In the genomic region with DNA sequence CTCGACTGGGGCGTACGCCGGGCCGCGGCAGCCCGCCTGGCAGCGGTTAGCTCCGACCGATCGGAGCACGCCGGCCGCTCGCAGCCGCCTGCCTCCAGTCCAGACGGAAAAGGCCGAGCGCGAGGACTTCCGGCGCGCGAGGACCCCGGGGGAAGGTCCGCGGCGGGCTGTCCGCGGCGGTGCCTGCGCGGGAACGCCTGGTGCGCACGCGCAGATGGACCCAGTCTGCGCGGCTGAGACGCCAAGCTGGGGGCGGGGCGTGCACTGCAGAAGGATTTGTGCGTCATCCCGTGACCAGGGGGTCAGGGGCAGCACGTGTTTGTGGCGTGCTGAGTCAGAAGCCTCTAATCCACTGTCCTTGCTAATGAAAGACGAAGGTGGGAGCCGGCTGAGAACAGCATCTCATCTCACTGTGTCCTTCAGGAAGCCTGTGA, we compare ENCODE assay signal across 8 mouse cellular contexts. TPM values are rescaled to one million over a fixed set of nuclear protein-coding genes. Genes with fewer than 3 reads are reported as not detected.
DNase-seq lines count a peak whose midpoint lies in the region; ATAC-seq and TF ChIP-seq lines count a peak whose summit lies in the region.

Gene Tomm20 (minus strand): TSS at position 115 of the 434 bp plus-strand sequence.

- H3K27me3 ChIP-seq in embryonic facial prominence, embryonic 14.5 days (replicated peaks; ENCODE audit: control insufficient read depth, insufficient read depth, low read length) = no peaks in the 10 kb centered on the region
- H3K27me3 ChIP-seq in limb, embryonic 14.5 days (ENCODE audit: control insufficient read depth, insufficient read depth, low read length) = no peaks in the 10 kb centered on the region
- no peaks in the 10 kb centered on the region for H3K27me3 ChIP-seq in midbrain, postnatal 0 days (ENCODE audit: insufficient read depth, low read length)

- H3K27ac ChIP-seq in embryonic facial prominence, embryonic 14.5 days (replicated peaks; ENCODE audit: low read depth, low read length) = peak within 1 kb of the TSS; percentile 92
- H3K27ac ChIP-seq in limb, embryonic 14.5 days (replicated peaks; ENCODE audit: low read depth, low read length) = peak within 1 kb of the TSS; percentile 86
- H3K27ac ChIP-seq in midbrain, postnatal 0 days (ENCODE audit: low read depth, low read length) = peak within 1 kb of the TSS; percentile 74

- H3K4me2 ChIP-seq in embryonic facial prominence, embryonic 14.5 days (ENCODE audit: low read depth, low read length) = peak within 1 kb of the TSS; percentile 84
- H3K4me2 ChIP-seq in limb, embryonic 14.5 days (replicated peaks; ENCODE audit: low read depth, low read length, severe bottlenecking) = peak within 1 kb of the TSS; percentile 88
- H3K4me2 ChIP-seq in midbrain, postnatal 0 days (ENCODE audit: low read depth, low read length, poor library complexity, severe bottlenecking) = peak within 1 kb of the TSS; percentile 83

- H3K36me3 ChIP-seq in embryonic facial prominence, embryonic 14.5 days (ENCODE audit: control insufficient read depth, insufficient read depth, low read length) = peaks cover 30% of the 10 kb centered on the region
- peaks cover 34% of the 10 kb centered on the region for H3K36me3 ChIP-seq in limb, embryonic 14.5 days (ENCODE audit: control insufficient read depth, insufficient read depth, low read length)
- H3K36me3 ChIP-seq in midbrain, postnatal 0 days (ENCODE audit: insufficient read depth, low read length) = peaks cover 17% of the 10 kb centered on the region

- no peaks in the 10 kb centered on the region for H3K9me3 ChIP-seq in embryonic facial prominence, embryonic 14.5 days (ENCODE audit: control insufficient read depth, low read length)
- no peaks in the 10 kb centered on the region for H3K9me3 ChIP-seq in limb, embryonic 14.5 days (ENCODE audit: control insufficient read depth, low read length)
- no peaks in the 10 kb centered on the region for H3K9me3 ChIP-seq in midbrain, postnatal 0 days (ENCODE audit: low read length)

- peak; percentile 94 for ATAC-seq in embryonic facial prominence, embryonic 14.5 days (ENCODE audit: low read depth)
- ATAC-seq in limb, embryonic 14.5 days (ENCODE audit: low FRiP score, low read depth) = peak; percentile 91
- ATAC-seq in midbrain, postnatal 0 days (ENCODE audit: low FRiP score) = peak; percentile 93

- no peak for TF ChIP-seq CTCF in midbrain, postnatal 0 days (IDR thresholded peaks at IDR 0.05)

- 0% methylated on average over 7 of the region's 48 CpGs for WGBS in embryonic facial prominence, embryonic 14.5 days
- under 1% methylated on average over 40 of the region's 48 CpGs for whole genome bisulfite sequencing in limb, embryonic 14.5 days
- WGBS in midbrain, postnatal 0 days = under 1% methylated on average over 46 of the region's 48 CpGs

- H3K9ac ChIP-seq in embryonic facial prominence, embryonic 14.5 days (ENCODE audit: low read depth, low read length) = peak within 1 kb of the TSS; percentile 92
- peak within 1 kb of the TSS; percentile 89 for H3K9ac ChIP-seq in limb, embryonic 14.5 days (ENCODE audit: low read depth, low read length, severe bottlenecking)
- H3K9ac ChIP-seq in midbrain, postnatal 0 days (replicated peaks; ENCODE audit: low read length, poor library complexity, severe bottlenecking) = peak within 1 kb of the TSS; percentile 75

- peaks cover 12% of the 10 kb centered on the region for H3K4me1 ChIP-seq in embryonic facial prominence, embryonic 14.5 days (ENCODE audit: control insufficient read depth, insufficient read depth, low read length)
- H3K4me1 ChIP-seq in limb, embryonic 14.5 days (ENCODE audit: control insufficient read depth, insufficient read depth, low read length) = peaks cover 10% of the 10 kb centered on the region
- peaks cover 5% of the 10 kb centered on the region; the same call in 1 of the 2 replicates for H3K4me1 ChIP-seq in midbrain, postnatal 0 days (ENCODE audit: insufficient read depth, low read length)

- peak; percentile 93 for DNase-seq in 3T3-L1 (ENCODE audit: low read depth, low spot score)
- peak; percentile 93 for DNase-seq in adrenal gland, postnatal 4 days (ENCODE audit: low spot score in 2 of 2)
- peak; percentile 97 for DNase-seq in embryonic facial prominence, embryonic 14.5 days (ENCODE audit: low spot score)
- peak; percentile 96 for DNase-seq in heart, adult 8-10 months (ENCODE audit: low spot score)
- peak; percentile 98 for DNase-seq in kidney, adult 9 months
- DNase-seq in limb, embryonic 14.5 days (ENCODE audit: low spot score) = peak; percentile 93
- peak; percentile 97 for DNase-seq in midbrain, postnatal 0 days (ENCODE audit: low spot score)
- DNase-seq in spleen, postnatal 14 days (ENCODE audit: low spot score in 2 of 2) = peak; percentile 90 to 91

- no peak for TF ChIP-seq POLR2A in limb, embryonic 14.5 days (IDR thresholded peaks at IDR 0.05; ENCODE audit: borderline replicate concordance, extremely low read depth, insufficient read depth, insufficient read length)

- peak within 1 kb of the TSS; percentile 84 for H3K4me3 ChIP-seq in embryonic facial prominence, embryonic 14.5 days (ENCODE audit: low read depth, low read length)
- peak within 1 kb of the TSS; percentile 88 for H3K4me3 ChIP-seq in limb, embryonic 14.5 days (replicated peaks; ENCODE audit: low read length)
- H3K4me3 ChIP-seq in midbrain, postnatal 0 days (ENCODE audit: low read depth, low read length) = peak within 1 kb of the TSS; percentile 47

RNA-seq across cellular contexts. Expression of gene Tomm20, which starts in this region (rescaled TPM):
- total RNA-seq in adrenal gland, postnatal 4 days (2021) = 100 to 1,000 TPM; 199 to 214 TPM
- 200 and 217 TPM in 2 replicates for polyA plus RNA-seq in embryonic facial prominence, embryonic 14.5 days (2014; fragmentation: Nextera tagmentation; extraction: Ambion mirVana)
- 100 to 1,000 TPM in 1 of 4 experiments, 10 to 100 TPM in 3; 82.0 to 104 (median 91.0) TPM for total RNA-seq in heart, adult 8-10 months (2022)
- polyA plus RNA-seq in limb, embryonic 14.5 days (2012; rRNA removed) = 75.8 and 251 TPM in 2 replicates
- polyA plus RNA-seq in limb, embryonic 14.5 days (2014; fragmentation: Nextera tagmentation; extraction: Ambion mirVana) = 208 and 210 TPM in 2 replicates
- 149 and 190 TPM in 2 replicates for total RNA-seq in midbrain, postnatal 0 days (2014; rRNA removed)
- polyA plus RNA-seq in midbrain, postnatal 0 days (2015; fragmentation: Nextera tagmentation; extraction: Ambion mirVana) = 236 TPM in 2 replicates

Comparison
In these comparisons a context has a peak if more than half of its experiments do, and no peak if none do; other contexts are left out.
1. Peak in every context shown above with its lines: DNase-seq, ATAC-seq, H3K4me3 ChIP-seq and H3K27ac ChIP-seq.